Mouse (Mus musculus) cerebellum, adult 18-20 months (tissue): ENCODE results near the gene Otop2.
A peak's percentile ranks its signal among the peaks of the same experiment; 100 is the strongest.

ENCODE experiments used
- DNase-seq, 2 experiments: peaks; one replicate each; pipeline ENCODE4 v3.0.0; 2021

The Otop2 gene

GRCm38 (mm10) chr11:115300745-115301144, 6.2 kb upstream of the Otop2 start:
- DNase-seq = no peak

- no peak for DNase-seq
These were observed 5.6 kb upstream of the Otop2 start for GRCm38 (mm10) chr11:115301351-115301750.

- no peak for DNase-seq
These were observed 3.8 kb upstream of the Otop2 start for GRCm38 (mm10) chr11:115303167-115303566.

- DNase-seq = no peak
These were observed 1.8 kb downstream of the Otop2 start for GRCm38 (mm10) chr11:115308781-115309180.

- DNase-seq = no peak
These were observed 7.3 kb downstream of the Otop2 start for GRCm38 (mm10) chr11:115314249-115314648.

- no peak for DNase-seq
These were observed 10.2 kb downstream of the Otop2 start for GRCm38 (mm10) chr11:115317204-115317603.

- DNase-seq = no peak
These were observed 11.5 kb downstream of the Otop2 start for GRCm38 (mm10) chr11:115318245-115319027.

- peak; percentile 57 to 59 for DNase-seq
These were observed 12.9 kb downstream of the Otop2 start for GRCm38 (mm10) chr11:115319704-115320383.

GRCm38 (mm10) chr11:115321906-115322693, 15.1 kb downstream of the Otop2 start, which contains the start of gene Ush1g:
TSS of gene Ush1g (minus strand) at chr11:115322041.
- peak; percentile 63 to 74 for DNase-seq

- no peak for DNase-seq
These were observed 16.4 kb downstream of the Otop2 start for GRCm38 (mm10) chr11:115323354-115323753.

GRCm38 (mm10) chr11:115326730-115327129, 19.8 kb downstream of the Otop2 start:
- no peak for DNase-seq

- no peak for DNase-seq
These were observed 22.4 kb downstream of the Otop2 start for GRCm38 (mm10) chr11:115329339-115329738.

- DNase-seq = no peak
These were observed 27.6 kb downstream of the Otop2 start, which contains the start of gene Otop3 for GRCm38 (mm10) chr11:115334531-115334930. TSS of gene Otop3 (plus strand) at chr11:115334731.

- no peak for DNase-seq
These were observed 28.3 kb downstream of the Otop2 start for GRCm38 (mm10) chr11:115335223-115335622.

- no peak for DNase-seq
These were observed 29.2 kb downstream of the Otop2 start for GRCm38 (mm10) chr11:115336115-115336514.

GRCm38 (mm10) chr11:115337350-115337749, 30.4 kb downstream of the Otop2 start:
- no peak for DNase-seq

- DNase-seq = no peak
These were observed 30.9 kb downstream of the Otop2 start for GRCm38 (mm10) chr11:115337826-115338225.

- DNase-seq = no peak
These were observed 34.3 kb downstream of the Otop2 start for GRCm38 (mm10) chr11:115341246-115341645.

- no peak for DNase-seq
These were observed 34.9 kb downstream of the Otop2 start for GRCm38 (mm10) chr11:115341866-115342265.

- no peak for DNase-seq
These were observed 38.0 kb downstream of the Otop2 start for GRCm38 (mm10) chr11:115344967-115345366.

- no peak for DNase-seq
These were observed 38.6 kb downstream of the Otop2 start for GRCm38 (mm10) chr11:115345515-115345914.

GRCm38 (mm10) chr11:115348681-115349248, 41.8 kb downstream of the Otop2 start:
- DNase-seq = no peak

GRCm38 (mm10) chr11:115349976-115350375, 43.0 kb downstream of the Otop2 start:
- no peak for DNase-seq
